ENCODE assay signal across 11 mouse cellular contexts in genomic region chr11:34169464-34169894, GRCm38 (mm10). TPM values are rescaled to one million over a fixed set of nuclear protein-coding genes. Genes with fewer than 3 reads are reported as not detected.
A peak's percentile ranks its signal among the peaks of the same experiment; 100 is the strongest.
DNase-seq lines count a peak whose midpoint lies in the region; ATAC-seq and TF ChIP-seq lines count a peak whose summit lies in the region.
"Had no signal": no experiment of that assay in that cellular context is flagged by ENCODE, and none has a peak within 500 bp of the region (broad histone marks: within the 10 kb centered on the region; RNA-seq: fewer than 3 reads in every experiment).

No protein-coding gene starts in this region.

- H3K36me3 ChIP-seq in limb, embryonic 14.5 days (ENCODE audit: control insufficient read depth, insufficient read depth, low read length), result no peaks in the 10 kb centered on the region

- WGBS in limb, embryonic 14.5 days, result 22% methylated on average over 5 of the region's 5 CpGs

- no peak overlapping the region for H3K9ac ChIP-seq in limb, embryonic 14.5 days (ENCODE audit: low read depth, low read length, severe bottlenecking)

- no peak overlapping the region for H3K4me3 ChIP-seq in limb, embryonic 14.5 days (replicated peaks; ENCODE audit: low read length)

- H3K4me1 ChIP-seq in limb, embryonic 14.5 days (ENCODE audit: control insufficient read depth, insufficient read depth, low read length), result peaks cover 12% of the 10 kb centered on the region

- intact Hi-C loops in heart, postnatal 14 days (cut with DNase I), result no loop called here

- H3K27me3 ChIP-seq in limb, embryonic 14.5 days (ENCODE audit: control insufficient read depth, insufficient read depth, low read length), result no peaks in the 10 kb centered on the region

- peak; percentile 13 for DNase-seq in testis, postnatal 14 days (ENCODE audit: low spot score)
- DNase-seq in testis, postnatal 10 days (ENCODE audit: low spot score), result no peak
- DNase-seq in heart, postnatal 14 days, result peak; percentile 36 to 56
- no peak for DNase-seq in limb, embryonic 14.5 days (ENCODE audit: low spot score)
- DNase-seq in natural killer cell, adult 2 months (ENCODE audit: low spot score in 2 of 2), result no peak
- no peak for DNase-seq in right cerebral cortex, adult 18-20 months
- no peak for DNase-seq in c-Kit-positive CD71-positive TER-119-positive erythroid progenitor cells, embryonic 14.5 days (ENCODE audit: low spot score)
- DNase-seq in T-cell, adult 2 months (ENCODE audit: low spot score), result no peak

- 0 out of 2 replicates have a peak overlapping the region, but pooled peaks have one; percentile 33 for H3K27ac ChIP-seq in limb, embryonic 14.5 days (replicated peaks; ENCODE audit: low read depth, low read length)

- TF ChIP-seq POLR2A in limb, embryonic 14.5 days (IDR thresholded peaks at IDR 0.05; ENCODE audit: borderline replicate concordance, extremely low read depth, insufficient read depth, insufficient read length), result no peak

- ATAC-seq in limb, embryonic 14.5 days (ENCODE audit: low FRiP score, low read depth), result no peak

- no peaks in the 10 kb centered on the region for H3K9me3 ChIP-seq in limb, embryonic 14.5 days (ENCODE audit: control insufficient read depth, low read length)

- no peak overlapping the region for H3K4me2 ChIP-seq in limb, embryonic 14.5 days (replicated peaks; ENCODE audit: low read depth, low read length, severe bottlenecking)

RNA-seq across cellular contexts. Expression of gene Foxi1, which starts 38.4 kb away (rescaled TPM):
- total RNA-seq in heart, postnatal 14 days (2021), result not detected
- polyA plus RNA-seq in limb, embryonic 14.5 days (2012; rRNA removed), result not detected in 2 replicates
- not detected in 2 replicates for polyA plus RNA-seq in limb, embryonic 14.5 days (2014; fragmentation: Nextera tagmentation; extraction: Ambion mirVana)
- total RNA-seq: hematopoietic stem cell, adult 5-6 weeks; megakaryocyte progenitor cell, adult 5-6 weeks had no signal
- polyA plus RNA-seq: spleen, adult 2 months had no signal

Comparison
In these comparisons a context has a peak if more than half of its experiments do, and no peak if none do; other contexts are left out.
1. DNase-seq: peak in testis, postnatal 14 days (single experiment) and heart, postnatal 14 days (2 of 2); none in testis, postnatal 10 days (single experiment), limb, embryonic 14.5 days (single experiment), natural killer cell, adult 2 months (0 of 2), right cerebral cortex, adult 18-20 months (single experiment), c-Kit-positive CD71-positive TER-119-positive erythroid progenitor cells, embryonic 14.5 days (single experiment) and T-cell, adult 2 months (single experiment).